Mouse (Mus musculus): ENCODE measurements around the gene Cass4.

DNA sequence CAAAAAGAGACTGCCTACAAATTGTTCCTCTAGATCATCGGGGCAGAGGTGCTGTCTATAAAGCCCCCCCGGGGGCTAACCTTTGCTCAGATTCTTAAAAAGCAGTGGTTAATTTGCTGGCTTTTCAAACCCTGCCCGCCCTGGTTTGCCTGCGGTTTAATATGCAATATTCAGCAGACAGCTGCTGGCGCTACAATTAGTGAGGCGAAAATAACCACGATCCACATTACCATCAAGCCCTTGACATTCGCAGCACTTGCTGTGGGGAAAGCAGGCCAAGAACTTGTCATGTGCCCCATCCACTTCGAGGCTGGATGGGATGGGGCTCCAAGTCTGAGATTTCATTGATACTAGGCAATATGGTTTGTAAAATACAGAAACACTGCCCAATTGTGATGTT is 40.4 kb upstream of the Cass4 start:
- TF ChIP-seq CTCF (IDR thresholded peaks at IDR 0.05; ENCODE audit: extremely low read depth, insufficient read length, insufficient replicate concordance, low read depth, low read length) (no peak), POLR2A (IDR thresholded peaks at IDR 0.05; ENCODE audit: low read depth, low read length) (no peak)

All from small intestine, adult 2 months (tissue).